Mouse (Mus musculus) cerebellum, adult 2 months (tissue): Measurements from ENCODE around the gene Tex46. TPM values are rescaled to one million over a fixed set of nuclear protein-coding genes. Genes with fewer than 3 reads are reported as not detected.

ENCODE experiments used
- DNase-seq, 2 experiments: peaks; one replicate each; pipeline ENCODE4 v3.0.0; 2021
- H3K27ac ChIP-seq: fragments of 200-500 bp; 2 replicates; pipeline ENCODE4 v1.5.1; 2012; ENCODE audit warnings: low read length, control low read depth, inconsistent platforms; ENCODE audit not compliant: insufficient read depth
- H3K27me3 ChIP-seq: fragments of 200-500 bp; 2 replicates; pipeline ENCODE4 v1.6.1; 2012; ENCODE audit warnings: inconsistent platforms, mild to moderate bottlenecking, low read length, moderate library complexity; ENCODE audit not compliant: control insufficient read depth, insufficient read depth
- H3K4me1 ChIP-seq: fragments of 200-500 bp; 2 replicates; pipeline ENCODE4 v1.6.1; 2011; ENCODE audit warnings: low read length; ENCODE audit not compliant: control insufficient read depth, insufficient read depth
- H3K4me3 ChIP-seq: fragments of 200-500 bp; replicated peaks from 2 replicates; pipeline ENCODE3; 2011; ENCODE audit warnings: mild to moderate bottlenecking, low read depth, low read length, control low read depth; ENCODE audit not compliant: insufficient read depth
- CTCF ChIP-seq: fragments of 200-500 bp; IDR thresholded peaks from 2 replicates; pipeline ENCODE4 v1.5.1; 2011; ENCODE audit warnings: low read depth, mild to moderate bottlenecking, control low read depth, low read length, moderate library complexity, borderline replicate concordance; ENCODE audit not compliant: insufficient read depth
- POLR2A ChIP-seq: fragments of 200-500 bp; IDR thresholded peaks from 2 replicates; pipeline ENCODE4 v1.6.1; 2011; ENCODE audit warnings: low read length, control low read depth, borderline replicate concordance; ENCODE audit not compliant: insufficient read depth
- WGBS: fragments of 180-500 bp; shearing (Covaris S2); methylation state at CpG from one replicate; pipeline ENCODE4 v1.1.7; 2018; 5-methylcytosine and 5-hydroxymethylcytosine counted together
- polyA plus RNA-seq: library from polyadenylated mRNA; depleted of rRNA; stranded (reverse); fragments of >200 nt; gene quantifications from 2 replicates; pipeline ENCODE4 v1.2.3, GENCODE M21; 2012

Gene Tex46
- polyA plus RNA-seq, 1 experiment: not detected

GRCm38 (mm10) chr4:136635995-136636394 lies 25.8 kb downstream of the Tex46 start:
- Histone ChIP-seq H3K4me3 (no peak overlapping the region), H3K27ac (no peak overlapping the region), H3K27me3 (no peaks in the 10 kb centered on the region), H3K4me1 (no peaks in the 10 kb centered on the region)
- TF ChIP-seq POLR2A (no peak), CTCF (no peak)
- no peak for DNase-seq

GRCm38 (mm10) chr4:136636511-136636910 lies 26.3 kb downstream of the Tex46 start:
- 72% methylated on average over 5 of the region's 5 CpGs for WGBS
- Histone ChIP-seq H3K27ac (no peak overlapping the region), H3K4me3 (no peak overlapping the region), H3K27me3 (no peaks in the 10 kb centered on the region), H3K4me1 (no peaks in the 10 kb centered on the region)
- TF ChIP-seq CTCF: no peak
- no peak for TF ChIP-seq POLR2A
- no peak for DNase-seq

GRCm38 (mm10) chr4:136636983-136637562 lies 26.8 kb downstream of the Tex46 start:
- Histone ChIP-seq H3K4me1 (no peaks in the 10 kb centered on the region), H3K27ac (no peak overlapping the region), H3K27me3 (no peaks in the 10 kb centered on the region), H3K4me3 (peak overlapping the region; percentile 37)
- TF ChIP-seq CTCF: no peak
- TF ChIP-seq POLR2A: no peak
- 12% methylated on average over 37 of the region's 37 CpGs for WGBS
- no peak for DNase-seq

- H3K4me1 ChIP-seq: no peaks in the 10 kb centered on the region
- 2% methylated on average over 76 of the region's 76 CpGs for WGBS
Observed at GRCm38 (mm10) chr4:136637563-136638229, 27.5 kb downstream of the Tex46 start.

GRCm38 (mm10) chr4:136638230-136638750 lies 28.1 kb downstream of the Tex46 start:
- no peak for DNase-seq
- Histone ChIP-seq H3K4me1 (no peaks in the 10 kb centered on the region), H3K27ac (no peak overlapping the region), H3K4me3 (no peak overlapping the region), H3K27me3 (no peaks in the 10 kb centered on the region)
- TF ChIP-seq POLR2A: no peak
- TF ChIP-seq CTCF: no peak
- WGBS: 54% methylated on average over 7 of the region's 7 CpGs

More at GRCm38 (mm10) chr4:136637563-136638229, 27.5 kb downstream of the Tex46 start:
- Histone ChIP-seq H3K4me3 (peak overlapping the region; percentile 37), H3K27me3 (no peaks in the 10 kb centered on the region), H3K27ac (no peak overlapping the region)
- DNase-seq: peak; percentile 40 to 54
- TF ChIP-seq POLR2A (no peak), CTCF (no peak)

- TF ChIP-seq POLR2A: no peak
- H3K4me1 ChIP-seq: no peaks in the 10 kb centered on the region
- peak overlapping the region; percentile 23 for H3K4me3 ChIP-seq
- DNase-seq: no peak
- no peaks in the 10 kb centered on the region for H3K27me3 ChIP-seq
- no peak overlapping the region for H3K27ac ChIP-seq
- WGBS: 18% methylated on average over 10 of the region's 10 CpGs
Observed at GRCm38 (mm10) chr4:136638890-136639289, 28.7 kb downstream of the Tex46 start.

- peak; percentile 95 for TF ChIP-seq CTCF
- TF ChIP-seq POLR2A: no peak
- Histone ChIP-seq H3K27ac (no peak overlapping the region), H3K27me3 (no peaks in the 10 kb centered on the region), H3K4me3 (no peak overlapping the region), H3K4me1 (peaks cover 15% of the 10 kb centered on the region)
- peak; percentile 76 to 88 for DNase-seq
- 19% methylated on average over 11 of the region's 11 CpGs for WGBS
Observed at GRCm38 (mm10) chr4:136648922-136649479, 38.8 kb downstream of the Tex46 start.

GRCm38 (mm10) chr4:136649480-136650196 lies 39.4 kb downstream of the Tex46 start:
- no peak for TF ChIP-seq CTCF
- Histone ChIP-seq H3K4me3 (no peak overlapping the region), H3K27me3 (no peaks in the 10 kb centered on the region), H3K4me1 (peaks cover 15% of the 10 kb centered on the region), H3K27ac (no peak overlapping the region)
- 18% methylated on average over 13 of the region's 13 CpGs for WGBS
- DNase-seq: no peak
